Mouse (Mus musculus) heart, adult 2 months (tissue): Measurements from ENCODE around the gene Grin2b.

Experiments
- CTCF ChIP-seq: fragments of 200-600 bp; IDR thresholded peaks from 2 replicates; pipeline ENCODE4 v1.8.1; 2022; ENCODE audit warnings: antibody characterized with exemption, mild to moderate bottlenecking, moderate library complexity
- EP300 ChIP-seq: fragments of 200-500 bp; IDR thresholded peaks from 2 replicates; pipeline ENCODE4 v1.6.1; 2011; ENCODE audit warnings: low read depth, low read length, control low read depth; ENCODE audit not compliant: insufficient read depth
- POLR2A ChIP-seq: fragments of 200-500 bp; IDR thresholded peaks from 2 replicates; pipeline ENCODE4 v1.6.1; 2011; ENCODE audit warnings: mild to moderate bottlenecking, low read depth, low read length, control low read depth; ENCODE audit not compliant: insufficient read depth

- TF ChIP-seq CTCF (no peak), POLR2A (no peak), EP300 (no peak)
Measured at GRCm38 (mm10) chr6:136050346-136050745, 123.0 kb downstream of the Grin2b start.
